Mouse (Mus musculus): ENCODE results near the gene Naa38. TPM values are rescaled to one million over a fixed set of nuclear protein-coding genes. Genes with fewer than 3 reads are reported as not detected.

Naa38 gene
- total RNA-seq, 2 experiments from 2014 or later, result 100 to 116 TPM

DNA sequence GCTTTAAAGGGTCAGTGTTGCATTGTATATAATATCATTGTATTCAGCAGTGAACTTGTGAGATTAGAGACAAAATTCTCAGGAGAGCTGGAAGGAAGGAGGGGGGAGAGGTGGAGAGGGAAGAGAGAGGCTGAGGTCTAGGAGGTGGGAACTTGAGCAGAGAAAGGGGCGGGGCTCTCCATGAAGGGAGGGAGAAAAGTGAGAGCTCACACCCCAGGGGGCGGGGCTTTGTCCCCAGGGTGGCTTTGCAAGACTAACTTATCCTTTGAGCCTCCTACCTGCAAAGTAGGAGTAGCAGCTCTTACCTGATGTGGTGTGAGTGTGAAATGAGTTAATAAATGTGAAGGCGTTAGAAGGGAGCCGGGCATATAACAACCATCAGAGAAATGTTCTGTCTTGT, 33.5 kb downstream of the Naa38 start:
- DNase-seq (ENCODE audit: extremely low spot score in 1 of 2, low spot score in 1 of 2), result no peak

- no peak for DNase-seq (ENCODE audit: extremely low spot score in 1 of 2, low spot score in 1 of 2)
These were observed 34.0 kb downstream of the Naa38 start for GRCm38 (mm10) chr11:69429313-69429712.

DNA sequence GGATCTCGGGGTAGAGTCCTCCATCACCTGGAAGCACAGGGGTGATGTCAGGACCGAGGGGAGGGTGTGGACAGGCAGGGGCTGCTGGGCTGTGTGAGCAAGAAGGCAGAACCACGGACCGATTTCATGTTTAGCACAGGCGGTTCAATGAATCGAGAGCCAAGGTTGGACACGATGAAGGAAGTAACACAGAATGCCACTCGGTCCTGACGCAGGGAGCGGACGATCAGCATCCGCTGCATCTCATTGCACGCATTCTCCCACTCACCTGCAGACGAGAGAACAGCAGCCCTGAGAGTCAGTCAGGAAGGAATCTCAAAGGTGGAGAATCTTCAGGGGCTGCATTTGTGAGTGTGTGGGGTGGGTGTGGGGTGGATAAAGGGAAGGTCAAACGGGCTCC, 35.3 kb downstream of the Naa38 start:
- no peak for DNase-seq (ENCODE audit: extremely low spot score in 1 of 2, low spot score in 1 of 2)

GRCm38 (mm10) chr11:69431829-69432639, 36.7 kb downstream of the Naa38 start:
- DNase-seq (ENCODE audit: extremely low spot score in 1 of 2, low spot score in 1 of 2), result peak in 1 of 2 experiments; percentile 59

GRCm38 (mm10) chr11:69432640-69432982, 37.3 kb downstream of the Naa38 start:
- DNase-seq (ENCODE audit: extremely low spot score in 1 of 2, low spot score in 1 of 2), result no peak

GRCm38 (mm10) chr11:69433189-69433588, 37.9 kb downstream of the Naa38 start:
- DNase-seq (ENCODE audit: extremely low spot score in 1 of 2, low spot score in 1 of 2), result no peak

GRCm38 (mm10) chr11:69437291-69437690, 42.0 kb downstream of the Naa38 start:
- no peak for DNase-seq (ENCODE audit: extremely low spot score in 1 of 2, low spot score in 1 of 2)

- DNase-seq (ENCODE audit: extremely low spot score in 1 of 2, low spot score in 1 of 2), result no peak
These were observed 48.0 kb downstream of the Naa38 start for GRCm38 (mm10) chr11:69443328-69443727.

Other genes starting within 250 kb of the Naa38 start
- gene Alox12b, start 238.5 kb upstream of the Naa38 start, total RNA-seq (2021), result 1 to 10 TPM; 4.0 to 7.2 TPM
- gene Alox8, start 197.6 kb upstream of the Naa38 start, total RNA-seq (2021), result 1 to 10 TPM; 6.0 to 8.2 TPM
- 1 to 10 TPM; 1.7 TPM for gene Gucy2e, start 158.5 kb upstream of the Naa38 start, total RNA-seq (2021)
- gene Cntrob, start 71.7 kb upstream of the Naa38 start, total RNA-seq (2021), result 10 to 100 TPM; 11.2 to 15.6 TPM
- gene Trappc1, start 71.5 kb upstream of the Naa38 start, total RNA-seq (2021), result 10 to 100 TPM; 63.5 to 68.4 TPM
- gene Kcnab3, start 69.2 kb upstream of the Naa38 start, total RNA-seq (2021), result 10 to 100 TPM; 23.3 to 24.4 TPM
- 100 to 1,000 TPM; 103 to 110 TPM for gene Rnf227, start 55.0 kb upstream of the Naa38 start, total RNA-seq (2021)
- gene Chd3, start 26.1 kb upstream of the Naa38 start, total RNA-seq (2021), result 100 to 1,000 TPM; 504 to 538 TPM
- gene Cyb5d1, start 144 bp downstream of the Naa38 start, total RNA-seq (2021), result 10 to 100 TPM; 40.8 to 43.6 TPM
- 1 to 10 TPM; 2.5 TPM for gene Tmem88, start 2.7 kb downstream of the Naa38 start, total RNA-seq (2021)
- gene Kdm6b, start 18.2 kb downstream of the Naa38 start, total RNA-seq (2021), result 10 to 100 TPM; 28.5 to 41.2 TPM
- gene Dnah2, start 153.6 kb downstream of the Naa38 start, total RNA-seq (2021), result 1 to 10 TPM; 3.5 to 8.0 TPM
- gene Efnb3, start 164.7 kb downstream of the Naa38 start, total RNA-seq (2021), result 100 to 1,000 TPM; 134 to 139 TPM
- gene Wrap53, start 184.8 kb downstream of the Naa38 start, total RNA-seq (2021), result 10 to 100 TPM; 11.7 to 12.5 TPM
- 10 to 100 TPM; 24.3 to 29.8 TPM for gene Trp53, start 184.9 kb downstream of the Naa38 start, total RNA-seq (2021)
- gene Atp1b2, start 210.5 kb downstream of the Naa38 start, total RNA-seq (2021), result 100 to 1,000 TPM; 394 to 472 TPM
- gene Shbg, start 222.4 kb downstream of the Naa38 start, total RNA-seq (2021), result not detected
- 10 to 100 TPM; 15.5 to 15.8 TPM for gene Sat2, start 226.5 kb downstream of the Naa38 start, total RNA-seq (2021)
- 100 to 1,000 TPM; 124 to 131 TPM for gene Fxr2, start 237.5 kb downstream of the Naa38 start, total RNA-seq (2021)

Measured in layer of hippocampus, postnatal 25 days (tissue).